Mouse (Mus musculus): ENCODE results near the gene Csdc2.
"Not testable (repeated sequence)": the region's sequence is repeated elsewhere in the genome, so short reads cannot be mapped to it uniquely, and the experiment has no call there.

Csdc2 gene

DNA sequence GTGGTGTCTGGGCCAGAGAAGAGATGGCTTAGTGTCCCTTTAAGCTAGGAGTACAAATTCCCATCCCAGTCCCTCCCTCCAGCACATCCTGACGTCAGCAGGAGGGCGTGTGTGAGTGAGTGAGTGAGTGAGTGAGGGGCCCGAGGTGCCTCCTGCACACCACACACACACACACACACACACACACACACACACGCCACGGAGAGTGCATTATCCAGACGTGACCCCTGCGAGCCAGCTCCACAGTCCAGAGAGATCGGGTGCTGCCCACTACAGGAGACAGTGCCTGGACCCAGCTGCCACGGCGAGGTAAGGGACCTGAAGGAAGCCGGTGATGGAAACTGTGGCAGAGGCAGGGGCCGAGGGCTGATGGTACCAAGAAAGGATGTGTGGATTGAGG lies at the start of gene Csdc2:
Gene Csdc2 (plus strand): TSS at position 81 of the 400 bp plus-strand sequence.
- CTCF ChIA-PET, result interaction anchor here (0.7 kb wide), 1 partner anchor 1493 kb away, joined by 3 read pairs; no protein-coding TSS in a partner anchor

GRCm38 (mm10) chr15:81886795-81887550 lies 49.6 kb upstream of the Csdc2 start:
- CTCF ChIA-PET, result interaction anchor here (0.6 kb wide), 2 partner anchors 74 to 227 kb away, joined by 3 read pairs; partner anchors contain the start of gene Pmm1

DNA sequence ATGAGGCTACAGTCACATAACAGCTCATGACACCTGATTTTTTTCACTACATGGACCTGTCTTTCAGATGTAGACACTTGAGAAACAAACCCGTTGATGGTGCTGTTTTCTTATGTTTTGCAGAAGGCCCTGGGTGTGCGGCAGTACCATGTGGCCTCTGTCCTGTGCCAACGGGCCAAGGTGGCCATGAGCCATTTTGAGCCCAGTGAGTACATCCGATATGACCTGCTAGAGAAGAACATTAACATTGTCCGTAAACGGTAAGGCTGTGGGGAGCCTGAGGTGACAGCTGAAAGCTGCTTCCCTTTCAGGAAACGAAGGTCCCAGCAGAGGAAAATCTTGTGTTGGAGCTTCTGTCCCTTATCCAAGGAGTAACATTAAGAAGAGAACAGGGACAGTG lies 47.4 kb upstream of the Csdc2 start:
- CTCF ChIA-PET, result no interaction called here

DNA sequence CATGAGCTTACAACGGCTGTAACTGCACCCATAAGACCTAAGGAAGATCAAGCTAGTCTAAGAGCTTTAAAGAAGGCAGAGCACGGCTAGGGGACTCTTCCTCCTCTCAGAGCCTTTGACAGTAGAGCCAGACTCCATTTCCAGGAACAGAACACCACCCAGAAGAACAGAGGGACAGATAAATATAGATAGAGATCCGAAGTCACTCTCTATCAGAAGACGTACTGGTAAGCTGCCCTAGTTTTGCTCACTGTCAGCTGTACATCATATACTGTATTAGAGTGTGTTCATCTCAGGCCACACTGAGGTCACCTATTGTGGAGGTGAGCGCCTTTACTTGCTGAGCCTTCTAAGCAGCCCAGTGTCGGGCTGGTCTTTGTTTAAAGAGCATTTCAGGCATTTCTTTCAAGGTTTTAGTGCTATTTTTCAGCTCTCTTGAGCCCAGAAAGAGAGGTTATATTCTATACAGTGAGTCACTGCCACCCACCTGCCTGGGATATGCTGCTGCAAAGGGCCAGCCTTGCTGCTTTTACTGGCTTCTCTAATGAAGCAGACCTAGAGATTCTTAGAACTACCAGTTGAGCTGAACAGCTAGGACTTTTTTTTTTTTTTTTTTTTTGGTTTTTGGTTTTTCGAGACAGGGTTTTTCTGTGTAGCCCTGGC lies 45.3 kb upstream of the Csdc2 start:
- CTCF ChIA-PET, result interaction anchor here (0.6 to 0.7 kb wide), 2 partner anchors 42 to 57 kb away, joined by 3 to 5 read pairs; no protein-coding TSS in a partner anchor

DNA sequence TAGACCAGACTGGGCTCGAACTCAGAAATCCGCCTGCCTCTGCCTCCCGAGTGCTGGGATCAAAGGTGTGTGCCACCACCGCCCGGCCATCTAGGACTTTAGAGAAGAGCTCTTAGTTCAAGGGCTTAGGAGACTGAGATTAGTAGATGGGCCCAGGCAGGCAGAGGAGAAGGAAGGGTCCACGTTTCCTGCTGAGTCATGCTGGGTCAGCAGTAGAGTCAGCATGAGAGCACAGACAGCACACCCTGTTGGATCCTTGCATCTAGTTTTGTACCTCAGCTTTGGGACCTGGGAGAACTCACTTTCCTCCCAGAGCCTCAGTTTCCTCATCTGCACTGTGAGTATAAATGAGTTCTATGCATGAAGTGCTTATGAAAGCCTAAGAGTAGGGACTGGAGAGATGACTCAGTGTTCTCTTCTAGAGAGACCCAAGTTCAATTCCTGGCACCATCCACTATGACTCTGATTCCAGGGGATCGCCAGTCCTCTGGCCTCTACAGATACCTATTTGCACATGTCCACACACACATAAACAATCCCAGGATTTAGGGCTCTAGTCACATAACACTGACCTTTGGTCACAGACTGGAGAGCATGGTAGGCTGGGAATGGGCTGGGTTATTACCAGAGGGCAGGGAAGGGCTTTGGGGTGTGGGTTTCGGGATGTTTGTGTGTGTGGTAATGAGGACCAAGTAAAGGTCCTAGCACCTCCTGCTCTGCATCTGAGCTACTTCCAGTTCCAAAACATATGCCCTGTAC lies 44.6 kb upstream of the Csdc2 start:
- CTCF ChIA-PET, result interaction anchor here (0.6 to 0.7 kb wide), 3 partner anchors 43 to 433 kb away, joined by 3 to 5 read pairs (median 5); no protein-coding TSS in a partner anchor

- CTCF ChIA-PET, result interaction anchor here (0.6 to 0.7 kb wide), 2 partner anchors 60 to 75 kb away, joined by 3 to 5 read pairs; no protein-coding TSS in a partner anchor
These were observed 42.6 kb upstream of the Csdc2 start for GRCm38 (mm10) chr15:81894002-81894401.

DNA sequence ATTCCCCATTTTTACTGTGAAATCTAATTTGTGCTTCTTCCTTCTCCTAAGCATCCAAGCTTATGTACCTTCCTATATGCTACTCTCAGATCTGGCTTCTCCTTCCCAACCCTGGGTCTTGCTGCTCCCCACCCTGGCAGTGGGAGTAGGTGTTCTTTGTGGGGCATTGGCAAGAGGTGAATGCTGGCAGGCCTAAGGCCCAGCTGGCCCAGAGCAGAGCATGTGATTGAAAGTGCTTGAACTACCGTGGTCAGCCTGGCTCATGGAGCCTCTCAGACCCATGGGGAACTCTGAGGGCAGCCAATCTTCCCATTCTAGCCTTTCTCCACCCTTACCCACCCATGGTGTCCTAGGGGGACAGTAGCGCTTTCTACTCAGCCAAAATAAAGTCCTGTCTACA lies 40.2 kb upstream of the Csdc2 start:
- CTCF ChIA-PET, result no interaction called here

DNA sequence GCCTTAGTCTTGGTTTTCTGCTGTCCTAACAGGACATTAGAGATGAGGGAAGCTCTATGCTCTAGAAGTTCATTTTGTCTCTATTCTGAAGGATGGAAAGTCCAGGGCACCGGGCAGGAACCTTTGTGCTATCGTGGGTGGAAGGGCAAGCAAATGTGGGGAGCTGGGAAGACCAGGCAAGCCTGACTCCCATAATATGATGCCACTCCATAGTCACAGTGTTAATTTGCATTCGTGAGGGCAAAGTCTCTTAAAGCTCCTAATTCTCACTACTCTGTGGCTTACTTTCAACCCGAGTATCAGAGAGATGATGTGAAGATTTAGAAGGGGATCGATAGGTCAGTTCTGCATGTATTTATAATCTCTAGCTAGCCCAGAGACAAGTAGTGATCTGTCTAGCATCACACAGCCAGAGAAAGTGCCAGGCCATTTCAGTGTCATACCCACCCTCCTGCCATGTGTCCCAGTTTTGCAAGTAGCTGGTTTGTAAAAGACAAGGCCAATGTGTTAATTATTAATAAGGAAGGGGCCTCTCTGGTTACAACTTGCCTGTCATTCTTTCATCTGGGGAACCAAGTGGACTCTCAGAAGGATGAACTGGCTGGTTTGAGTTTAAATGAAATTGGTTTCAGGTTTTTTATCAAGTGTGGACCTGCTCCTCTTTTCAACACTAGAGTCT lies 38.8 kb upstream of the Csdc2 start:
- CTCF ChIA-PET, result no interaction called here

- CTCF ChIA-PET, result no interaction called here
These were observed 37.8 kb upstream of the Csdc2 start for GRCm38 (mm10) chr15:81898751-81899150.

- CTCF ChIA-PET, result interaction anchor here (0.7 kb wide), 1 partner anchor 74 kb away, joined by 4 read pairs; no protein-coding TSS in a partner anchor
These were observed 31.6 kb upstream of the Csdc2 start for GRCm38 (mm10) chr15:81904939-81905338.

DNA sequence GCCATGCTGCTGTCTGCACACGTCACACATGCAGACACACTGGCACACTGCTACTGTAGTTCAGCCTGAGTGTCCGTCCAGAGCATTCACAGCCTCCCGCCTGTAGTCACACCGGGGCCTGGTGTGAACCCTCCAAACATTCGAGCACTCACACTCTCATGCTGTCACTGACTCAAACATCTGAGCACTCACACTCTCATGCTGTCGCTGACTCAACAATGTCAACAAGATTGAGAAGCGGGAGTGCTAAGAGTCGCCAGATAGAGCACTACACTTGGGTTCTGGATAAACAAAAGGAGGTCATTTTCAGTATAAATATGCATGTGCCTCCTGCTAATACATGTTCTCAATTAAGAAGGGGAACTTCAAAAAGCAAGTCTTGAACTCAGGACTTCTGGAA lies 28.6 kb upstream of the Csdc2 start:
- CTCF ChIA-PET, result no interaction called here

DNA sequence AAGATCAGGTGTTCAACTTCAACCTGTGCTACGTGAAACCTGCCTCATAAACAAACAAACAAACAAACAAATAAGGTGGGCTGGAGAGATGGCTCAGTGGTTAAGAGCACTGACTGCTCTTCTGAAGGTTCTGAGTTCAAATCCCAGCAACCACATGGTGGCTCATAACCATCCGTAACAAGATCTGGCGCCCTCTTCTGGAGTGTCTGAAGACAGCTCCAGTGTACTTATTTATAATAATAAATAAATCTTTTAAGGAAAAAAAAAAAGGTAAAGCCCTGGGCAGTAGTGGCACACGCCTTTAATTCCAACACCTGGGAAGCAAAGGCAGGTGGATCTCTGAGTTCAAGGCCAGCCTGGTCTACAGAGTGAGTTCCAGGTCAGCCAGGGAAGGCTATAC lies 27.8 kb upstream of the Csdc2 start:
- CTCF ChIA-PET, result not testable (repeated sequence)

- CTCF ChIA-PET, result no interaction called here
These were observed 24.1 kb upstream of the Csdc2 start for GRCm38 (mm10) chr15:81912498-81912897.

- CTCF ChIA-PET, result no interaction called here
These were observed 21.9 kb upstream of the Csdc2 start for GRCm38 (mm10) chr15:81914668-81915067.

DNA sequence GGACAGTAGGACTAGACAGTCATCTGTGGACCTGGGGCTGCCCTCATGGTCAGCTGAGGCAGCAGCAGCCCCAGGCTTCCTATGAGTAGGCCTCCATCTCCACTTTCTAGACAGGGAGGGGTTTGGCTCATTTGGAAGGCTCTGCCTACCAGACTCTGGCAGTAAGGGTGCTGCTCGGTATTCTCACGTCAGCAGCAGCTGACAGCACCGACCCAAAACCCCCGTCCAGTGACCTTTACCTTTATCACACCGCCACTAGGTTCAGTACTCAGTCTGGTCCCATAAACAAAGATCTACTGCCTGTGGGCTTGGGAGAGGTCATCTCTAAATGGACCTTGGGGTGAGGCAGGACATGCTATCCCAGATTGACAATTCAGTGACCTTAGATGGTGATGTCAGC lies 20.9 kb upstream of the Csdc2 start:
- CTCF ChIA-PET, result no interaction called here

GRCm38 (mm10) chr15:81917201-81917600 lies 19.4 kb upstream of the Csdc2 start:
- CTCF ChIA-PET, result interaction anchor here (0.6 to 1.1 kb wide), 2 partner anchors 72 to 86 kb away, joined by 4 to 5 read pairs; no protein-coding TSS in a partner anchor

DNA sequence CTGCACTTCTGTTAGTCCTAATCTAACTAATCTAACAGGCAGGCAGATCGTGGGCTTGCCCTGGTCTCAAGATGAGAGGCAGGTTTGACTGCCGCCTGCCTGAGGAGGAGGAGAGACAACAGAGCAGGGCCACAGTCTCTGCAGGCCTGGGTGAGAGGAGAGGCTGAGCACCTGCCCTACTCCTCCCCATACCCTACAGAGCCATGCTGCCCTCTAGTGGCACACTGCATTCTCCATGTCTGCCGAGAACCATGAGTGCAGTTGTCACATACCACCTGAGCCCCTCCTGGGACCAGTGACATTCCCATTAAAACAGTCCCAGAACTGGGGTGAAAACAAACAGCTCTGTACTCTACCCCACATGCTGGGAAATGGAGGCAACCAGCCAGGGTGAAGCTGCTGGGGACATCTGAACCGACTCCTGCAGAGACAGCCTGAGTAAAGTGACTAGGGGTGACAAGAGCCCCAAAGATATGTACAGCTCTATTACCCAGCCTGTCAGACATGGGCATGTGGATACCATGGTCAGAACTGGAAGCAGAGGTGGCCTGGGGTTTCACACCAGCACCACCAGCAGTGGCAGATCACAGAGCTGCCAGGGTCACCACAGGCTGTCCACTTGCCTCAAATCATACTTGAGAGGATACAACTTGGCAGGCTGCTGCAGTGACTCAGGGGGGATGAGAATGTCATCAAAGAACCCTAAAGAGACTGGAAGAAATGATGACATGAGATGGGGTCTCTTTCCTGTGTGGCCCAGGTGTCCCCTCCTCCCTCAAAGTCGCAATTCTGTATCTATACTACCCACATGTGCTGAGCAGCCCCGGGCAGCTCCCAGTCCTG lies 18.7 kb upstream of the Csdc2 start:
- CTCF ChIA-PET, result interaction anchor here (1.0 kb wide), 1 partner anchor 87 kb away, joined by 4 read pairs; no protein-coding TSS in a partner anchor

DNA sequence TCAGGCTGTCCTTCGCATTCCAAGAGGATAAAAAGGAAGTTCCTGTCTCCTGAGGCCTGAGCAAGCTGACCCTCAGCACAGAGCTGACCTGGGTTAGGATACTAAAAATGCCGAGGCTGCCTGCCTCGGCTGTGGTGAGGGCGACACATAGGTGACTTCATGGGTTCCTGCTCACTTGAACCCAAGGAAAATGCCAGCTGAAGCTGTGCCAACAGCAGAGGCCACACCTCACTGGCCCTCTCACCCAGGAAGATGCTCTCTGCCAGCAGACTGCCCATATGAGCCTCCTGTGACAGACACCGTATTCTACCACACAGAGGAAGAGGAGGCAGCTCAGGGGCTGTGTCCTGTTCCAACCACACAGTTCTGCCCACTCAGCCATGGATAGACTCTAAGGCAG lies 17.5 kb upstream of the Csdc2 start:
- CTCF ChIA-PET, result interaction anchor here (1.0 kb wide), 1 partner anchor 88 kb away, joined by 4 read pairs; no protein-coding TSS in a partner anchor

- CTCF ChIA-PET, result no interaction called here
These were observed 15.9 kb upstream of the Csdc2 start for GRCm38 (mm10) chr15:81920546-81921217.

DNA sequence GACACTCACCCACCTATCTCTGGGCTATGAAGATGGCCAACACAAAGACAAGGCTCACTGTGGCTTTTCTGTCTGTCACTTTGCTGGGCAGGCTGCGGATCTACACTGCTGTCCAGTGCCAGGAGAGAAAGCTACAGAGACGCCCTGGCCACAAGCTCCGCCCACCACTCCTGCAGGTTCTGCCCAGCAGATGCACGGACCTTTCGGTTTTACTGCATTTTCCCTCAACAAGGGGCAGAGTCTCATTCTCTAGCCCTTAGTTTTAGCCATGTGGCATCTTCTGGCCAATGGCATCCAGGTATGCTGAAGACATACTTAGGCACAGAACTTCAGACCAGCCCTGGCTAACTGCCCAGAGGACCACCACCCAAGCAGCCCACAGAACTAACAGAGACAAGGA lies 15.3 kb upstream of the Csdc2 start:
- CTCF ChIA-PET, result no interaction called here

All from spleen, embryonic (tissue).